Mouse (Mus musculus) erythroblast, embryonic 14.5 days (primary cell): ENCODE measurements at regions not wholly inside any gene's neighbourhood (a gene's known extent, or its start where the extent isn't known, plus 50 kb on each side); places are given as distances from the start of the nearest gene placed in this dataset.

Source experiments
- H3K27me3 ChIP-seq: 2 replicates; pipeline ENCODE4 v1.6.1; 2012; ENCODE audit warnings: inconsistent platforms; ENCODE audit not compliant: control insufficient read depth
- H3K36me3 ChIP-seq: 2 replicates; pipeline ENCODE4 v1.6.1; 2012; ENCODE audit warnings: mild to moderate bottlenecking, inconsistent platforms; ENCODE audit not compliant: control insufficient read depth
- H3K4me1 ChIP-seq: 2 replicates; pipeline ENCODE4 v1.6.1; 2012; ENCODE audit warnings: inconsistent platforms; ENCODE audit not compliant: control insufficient read depth
- H3K4me3 ChIP-seq: replicated peaks from 2 replicates; pipeline ENCODE3; 2012; ENCODE audit warnings: moderate library complexity, mild to moderate bottlenecking, inconsistent platforms
- H3K9me3 ChIP-seq: 2 replicates; pipeline ENCODE4 v1.6.1; 2012; ENCODE audit warnings: low read length, inconsistent platforms, mixed read lengths; ENCODE audit not compliant: control insufficient read depth
- GATA1 ChIP-seq: IDR thresholded peaks from 2 replicates; pipeline ENCODE4 v1.6.1; 2012; ENCODE audit warnings: low read length, inconsistent platforms, mixed read lengths
- TAL1 ChIP-seq: IDR thresholded peaks from 3 replicates; pipeline ENCODE4 v1.6.1; 2012; ENCODE audit warnings: low read length, inconsistent platforms, mixed read lengths

DNA sequence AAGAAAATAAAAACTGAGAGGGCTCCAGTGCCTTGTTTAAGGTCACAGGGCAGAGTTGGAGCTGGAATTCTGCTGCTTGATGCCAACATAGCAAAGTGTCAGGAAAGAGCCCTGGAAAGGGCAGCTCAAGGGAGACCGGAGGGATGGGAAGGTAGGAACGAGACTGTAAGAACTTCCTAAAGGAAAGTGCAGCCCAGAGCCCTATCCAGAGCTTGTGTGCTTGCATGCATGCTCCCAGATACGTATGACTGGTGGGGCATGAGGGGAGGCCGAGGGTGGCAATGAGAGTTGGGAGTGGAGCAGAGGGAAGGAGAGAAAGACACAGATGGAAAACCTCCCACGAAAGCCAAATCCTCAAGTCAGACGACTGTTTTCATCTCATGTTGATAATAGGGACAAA, 381.8 kb downstream of the Rps24 start:
- H3K9me3 ChIP-seq, result no peaks in the 10 kb centered on the region
- H3K27me3 ChIP-seq, result no peaks in the 10 kb centered on the region
- H3K36me3 ChIP-seq, result no peaks in the 10 kb centered on the region
- no peaks in the 10 kb centered on the region for H3K4me1 ChIP-seq
- TF ChIP-seq TAL1 (no peak), GATA1 (no peak)
- H3K4me3 ChIP-seq, result no peak overlapping the region

DNA sequence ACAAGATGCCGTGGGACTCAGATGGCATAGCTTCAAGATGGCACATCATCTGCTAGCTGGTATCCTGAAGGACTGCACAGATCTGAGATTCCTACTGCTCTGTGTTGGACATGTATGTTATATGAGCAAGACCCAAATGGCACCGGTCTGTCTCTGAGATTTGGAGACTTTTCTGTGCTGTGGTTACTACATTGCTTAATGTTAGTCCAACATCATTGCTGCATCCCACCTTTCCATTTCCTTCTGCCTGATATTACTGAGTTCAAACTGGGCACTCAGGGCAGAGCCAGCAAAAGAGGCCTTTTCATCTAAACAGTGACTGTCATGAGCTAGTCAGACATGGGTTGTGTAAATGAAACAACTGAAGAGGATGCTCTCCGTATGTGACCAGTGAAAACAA, 383.3 kb downstream of the Rps24 start:
- Histone ChIP-seq H3K9me3 (no peaks in the 10 kb centered on the region), H3K27me3 (no peaks in the 10 kb centered on the region), H3K4me3 (no peak overlapping the region), H3K4me1 (no peaks in the 10 kb centered on the region), H3K36me3 (no peaks in the 10 kb centered on the region)
- TF ChIP-seq TAL1 (no peak), GATA1 (no peak)

DNA sequence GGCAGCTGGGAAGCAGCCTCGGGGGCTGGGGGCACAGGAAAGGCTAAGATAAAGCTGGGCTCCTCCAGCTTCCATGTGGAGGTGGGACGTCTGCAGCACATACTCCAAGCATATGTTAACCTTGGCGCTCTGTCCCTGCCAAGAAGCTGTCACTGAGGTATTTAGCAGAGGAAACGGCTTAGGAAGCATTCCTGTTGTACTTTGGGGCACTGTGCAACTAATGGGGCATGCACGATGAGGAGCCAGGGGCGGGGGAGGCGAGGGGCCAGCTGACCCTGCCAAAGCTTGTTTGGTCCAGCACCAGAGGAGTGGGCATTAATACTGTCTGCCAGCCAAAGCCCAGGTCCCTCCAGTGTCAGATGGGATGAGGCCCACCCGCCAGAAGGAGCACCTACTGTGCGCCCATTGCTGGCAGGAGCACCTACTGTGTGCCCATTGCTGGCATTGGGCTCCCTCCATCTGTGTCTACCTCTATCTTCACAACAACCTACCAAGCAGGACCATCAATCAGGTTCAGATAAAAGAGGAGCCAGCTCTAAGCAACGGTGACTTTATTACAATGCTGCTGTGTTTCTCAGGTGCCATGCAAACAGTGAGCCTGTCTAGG, 384.6 kb downstream of the Rps24 start:
- Histone ChIP-seq H3K4me1 (no peaks in the 10 kb centered on the region), H3K27me3 (no peaks in the 10 kb centered on the region), H3K4me3 (no peak overlapping the region), H3K36me3 (no peaks in the 10 kb centered on the region), H3K9me3 (no peaks in the 10 kb centered on the region)
- TF ChIP-seq GATA1 (no peak), TAL1 (no peak)

DNA sequence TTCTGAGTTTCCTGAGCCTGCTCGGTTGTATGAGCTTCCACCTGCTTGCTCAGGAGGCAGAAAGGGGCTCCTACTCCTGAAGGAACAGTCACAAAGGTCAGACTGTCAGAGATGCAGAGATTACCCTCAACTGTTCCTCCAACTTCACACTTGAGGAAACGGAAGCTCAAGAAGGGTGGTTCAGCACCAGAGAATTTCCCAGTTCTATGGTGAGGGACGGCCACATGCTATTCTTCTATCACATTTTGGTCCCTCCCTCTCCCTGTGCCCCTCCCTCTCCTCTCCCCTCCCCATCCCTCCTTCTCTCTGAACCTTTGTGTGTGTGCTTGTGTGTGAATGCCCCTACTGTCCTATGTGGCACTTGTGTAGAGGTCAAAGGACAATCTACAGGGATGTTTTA, 386.0 kb downstream of the Rps24 start:
- no peaks in the 10 kb centered on the region for H3K9me3 ChIP-seq
- H3K27me3 ChIP-seq, result no peaks in the 10 kb centered on the region
- no peak for TF ChIP-seq TAL1
- TF ChIP-seq GATA1, result no peak

DNA sequence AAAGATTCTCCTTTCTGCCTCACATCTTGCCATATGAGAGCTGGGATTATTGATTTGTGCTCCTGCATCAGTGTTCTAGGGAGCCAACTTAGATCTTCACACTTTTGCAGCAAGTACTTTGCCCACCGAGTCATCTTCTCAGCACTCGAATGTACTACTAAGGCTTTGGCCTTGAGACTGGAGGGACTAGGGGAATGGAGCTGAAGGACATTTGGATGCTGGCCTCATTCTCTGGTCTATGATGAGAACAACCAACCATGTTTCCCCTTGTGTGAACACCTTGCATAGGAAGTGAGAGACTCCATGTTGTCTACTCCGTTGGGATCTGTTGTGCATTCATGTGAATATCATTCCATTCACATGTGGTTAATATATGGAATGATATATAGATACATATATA, 386.5 kb downstream of the Rps24 start:
- no peak overlapping the region for H3K4me3 ChIP-seq
- H3K4me1 ChIP-seq, result no peaks in the 10 kb centered on the region
- H3K9me3 ChIP-seq, result no peaks in the 10 kb centered on the region
- H3K36me3 ChIP-seq, result no peaks in the 10 kb centered on the region
- H3K27me3 ChIP-seq, result no peaks in the 10 kb centered on the region
- TF ChIP-seq GATA1 (no peak), TAL1 (no peak)

More for the DNA sequence above, 386.0 kb downstream of the Rps24 start:
- Histone ChIP-seq H3K4me1 (no peaks in the 10 kb centered on the region), H3K36me3 (no peaks in the 10 kb centered on the region), H3K4me3 (no peak overlapping the region)

DNA sequence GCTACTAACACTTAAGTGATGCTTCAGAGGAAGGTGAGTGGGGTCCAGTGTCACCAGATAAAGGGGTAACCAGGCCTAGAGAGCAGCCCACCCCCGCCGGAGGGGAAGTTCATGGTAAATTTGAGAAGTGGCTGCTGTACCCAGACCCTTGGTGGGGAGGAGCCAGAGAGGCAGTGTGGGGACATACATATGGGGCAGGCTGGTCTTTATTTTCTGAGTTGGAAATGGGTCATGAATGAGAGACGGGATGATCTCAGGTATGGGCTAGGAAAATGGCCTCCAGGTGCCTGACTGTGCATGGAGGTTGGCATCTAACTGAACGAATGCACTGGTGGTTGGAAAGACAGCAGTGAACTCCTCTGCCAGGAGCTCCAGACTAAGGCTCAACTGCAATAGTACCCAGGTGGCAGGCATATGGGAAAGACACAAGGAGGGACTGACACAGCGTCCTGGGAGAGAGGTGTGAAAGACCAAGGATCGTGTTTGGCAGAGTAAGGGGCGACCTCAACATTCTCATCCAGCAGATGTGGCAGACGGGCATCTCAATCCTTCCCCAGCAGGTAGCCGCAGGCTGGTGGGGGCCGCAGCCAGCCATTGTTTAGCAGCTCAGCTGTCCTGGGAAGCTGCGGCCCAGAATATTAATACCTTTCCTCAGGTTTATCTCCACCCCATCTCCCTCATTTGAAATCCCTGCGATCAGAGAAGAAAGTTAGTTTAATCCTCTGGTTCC, 387.7 kb downstream of the Rps24 start:
- Histone ChIP-seq H3K4me1 (no peaks in the 10 kb centered on the region), H3K9me3 (no peaks in the 10 kb centered on the region), H3K4me3 (no peak overlapping the region), H3K36me3 (no peaks in the 10 kb centered on the region), H3K27me3 (no peaks in the 10 kb centered on the region)
- TF ChIP-seq GATA1 (no peak), TAL1 (no peak)

DNA sequence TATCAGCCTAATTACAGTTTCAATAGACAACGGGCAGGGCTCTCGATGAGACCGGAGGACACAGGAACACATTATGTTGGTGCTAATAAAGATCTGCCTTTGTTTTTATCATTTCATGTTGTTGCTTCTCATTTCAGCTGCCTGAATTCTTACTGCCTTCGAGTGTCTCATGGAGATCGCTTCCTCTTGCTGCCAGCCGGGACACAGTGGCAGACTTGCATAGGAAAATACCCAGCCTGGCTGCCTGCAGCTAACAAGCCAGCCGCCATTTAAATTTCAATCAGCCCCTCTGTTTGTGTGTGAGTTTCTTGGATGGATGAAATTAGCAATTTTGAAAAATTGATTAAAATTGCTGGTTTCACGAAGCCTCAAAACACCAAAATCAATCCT, 388.2 kb downstream of the Rps24 start:
- H3K27me3 ChIP-seq, result no peaks in the 10 kb centered on the region

DNA sequence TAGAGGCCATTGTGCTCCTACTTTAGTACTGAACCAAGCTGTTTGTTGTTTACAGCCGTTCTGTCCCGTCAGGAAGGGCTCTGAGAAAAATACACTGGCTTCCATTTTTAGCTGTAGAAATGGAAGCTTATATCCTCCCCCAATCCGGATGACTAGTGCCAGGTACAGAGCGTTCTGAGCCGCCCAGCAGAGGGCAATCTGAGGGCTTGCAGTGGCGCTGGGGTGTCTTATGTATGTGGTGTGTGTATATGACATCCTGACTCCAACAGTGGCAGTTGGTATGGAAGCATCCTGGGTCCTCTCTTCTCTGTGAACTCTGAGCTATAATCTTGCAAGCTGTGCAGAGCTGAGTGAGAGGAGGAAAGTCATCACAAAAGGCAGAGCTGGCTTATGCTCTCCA, 389.0 kb downstream of the Rps24 start:
- H3K4me3 ChIP-seq, result no peak overlapping the region
- H3K36me3 ChIP-seq, result no peaks in the 10 kb centered on the region
- H3K27me3 ChIP-seq, result no peaks in the 10 kb centered on the region
- TF ChIP-seq TAL1, result no peak
- no peak for TF ChIP-seq GATA1
- no peaks in the 10 kb centered on the region for H3K9me3 ChIP-seq
- no peaks in the 10 kb centered on the region for H3K4me1 ChIP-seq

More for the DNA sequence above, 388.2 kb downstream of the Rps24 start:
- no peaks in the 10 kb centered on the region for H3K9me3 ChIP-seq
- H3K36me3 ChIP-seq, result no peaks in the 10 kb centered on the region
- no peak overlapping the region for H3K4me3 ChIP-seq
- no peaks in the 10 kb centered on the region for H3K4me1 ChIP-seq
- TF ChIP-seq GATA1, result no peak
- no peak for TF ChIP-seq TAL1

DNA sequence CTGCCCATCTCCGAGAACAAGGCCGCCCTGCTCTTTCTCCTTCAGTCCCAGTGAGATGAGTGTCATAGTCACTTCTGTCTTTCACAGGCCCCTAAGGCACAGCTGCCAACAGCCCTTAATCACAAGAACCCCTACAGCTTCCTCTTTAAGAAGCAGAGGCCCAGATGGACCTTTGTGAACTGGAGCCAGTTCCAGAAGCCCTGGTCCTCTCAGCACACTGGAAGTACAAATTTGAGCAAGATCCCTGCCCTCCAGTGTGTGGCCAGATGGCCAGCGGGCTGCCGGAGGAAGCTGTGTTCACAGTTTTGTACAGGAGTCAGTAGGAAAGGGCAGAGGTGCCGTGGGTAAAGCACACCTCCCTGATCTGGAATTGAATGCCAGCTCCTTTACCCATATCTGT, 389.6 kb downstream of the Rps24 start:
- H3K4me3 ChIP-seq, result no peak overlapping the region
- no peaks in the 10 kb centered on the region for H3K9me3 ChIP-seq
- H3K36me3 ChIP-seq, result no peaks in the 10 kb centered on the region
- no peaks in the 10 kb centered on the region for H3K4me1 ChIP-seq
- TF ChIP-seq GATA1, result no peak
- TF ChIP-seq TAL1, result no peak
- H3K27me3 ChIP-seq, result no peaks in the 10 kb centered on the region

DNA sequence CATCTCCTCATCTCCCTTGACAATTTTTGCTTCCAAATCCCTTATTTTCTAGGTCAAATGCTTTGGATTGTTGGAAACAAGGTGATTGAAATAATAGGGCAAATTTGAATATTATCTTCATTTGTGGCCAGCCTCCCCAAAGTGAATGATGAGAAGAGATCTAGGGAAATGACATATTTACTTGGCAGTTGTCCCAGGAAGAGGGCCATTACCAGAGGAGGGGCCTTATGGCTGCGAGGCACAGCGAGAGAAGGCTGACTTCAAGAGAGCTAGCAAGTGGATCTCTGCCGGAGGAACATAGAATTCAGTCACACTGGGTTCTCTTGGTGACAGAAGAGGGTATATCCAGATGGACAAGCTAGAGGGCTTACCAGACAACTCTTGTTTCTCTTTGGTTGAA, 390.9 kb downstream of the Rps24 start:
- H3K4me3 ChIP-seq, result no peak overlapping the region
- H3K9me3 ChIP-seq, result no peaks in the 10 kb centered on the region
- TF ChIP-seq TAL1 (no peak), GATA1 (no peak)
- no peaks in the 10 kb centered on the region for H3K27me3 ChIP-seq
- H3K4me1 ChIP-seq, result no peaks in the 10 kb centered on the region
- H3K36me3 ChIP-seq, result no peaks in the 10 kb centered on the region
